Mouse (Mus musculus): Measurements from ENCODE around the gene Moxd1.
"Not testable (repeated sequence)": the region's sequence is repeated elsewhere in the genome, so short reads cannot be mapped to it uniquely, and the experiment has no call there.

Gene Moxd1

DNA sequence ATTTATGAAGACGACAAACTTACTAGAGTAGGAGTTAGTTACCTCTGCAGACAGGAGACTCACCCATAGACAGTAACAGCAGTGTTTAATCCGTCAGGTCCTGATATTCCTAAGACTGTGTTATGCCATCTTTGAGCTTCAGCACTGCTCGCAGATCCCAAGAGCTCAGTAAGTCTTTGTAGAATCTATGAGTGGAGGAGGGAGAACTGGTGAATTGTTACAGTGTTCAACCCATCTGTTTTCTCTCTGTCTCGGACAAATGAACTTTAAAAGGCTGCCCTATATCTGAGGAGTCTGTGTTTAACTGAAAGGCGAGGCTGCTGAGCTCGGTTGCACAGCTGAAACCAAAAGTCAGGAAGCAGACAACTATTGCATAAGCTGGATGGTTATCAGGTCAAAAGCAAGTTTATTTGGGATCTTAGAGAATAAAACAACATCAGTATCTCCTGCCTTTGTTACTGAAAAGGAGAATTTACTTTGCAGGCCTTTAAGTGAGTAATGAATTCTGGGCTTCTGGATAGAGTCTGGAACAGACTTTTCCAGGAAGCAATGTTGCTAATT lies 47.8 kb downstream of the Moxd1 start:
- DNase-seq (ENCODE audit: low spot score): no peak

DNA sequence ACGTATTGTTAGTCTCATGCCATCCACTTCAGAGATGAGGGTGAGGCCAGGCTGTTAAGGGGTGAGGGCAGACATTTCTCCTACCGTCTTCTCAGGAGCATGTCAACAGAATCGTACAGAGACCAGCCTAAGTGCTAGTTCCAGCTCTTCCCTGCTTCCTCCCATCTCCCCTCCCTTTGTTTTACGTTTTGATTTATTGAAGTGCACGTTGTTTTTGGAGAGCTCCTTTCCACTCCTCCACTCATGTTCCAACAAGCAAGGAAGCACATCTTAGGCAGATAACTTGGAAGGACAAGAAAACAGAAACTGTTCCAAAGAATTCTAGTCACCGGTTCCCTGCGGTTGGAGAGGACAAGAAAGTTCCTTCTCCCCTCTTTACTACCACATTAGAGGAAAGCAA lies 52.9 kb downstream of the Moxd1 start:
- no peak for DNase-seq (ENCODE audit: low spot score)

GRCm38 (mm10) chr10:24282650-24283049 lies 59.3 kb downstream of the Moxd1 start:
- DNase-seq (ENCODE audit: low spot score): no peak

GRCm38 (mm10) chr10:24291611-24292010 lies 68.3 kb downstream of the Moxd1 start:
- no peak for DNase-seq (ENCODE audit: low spot score)

GRCm38 (mm10) chr10:24292671-24293070 lies 69.4 kb downstream of the Moxd1 start:
- DNase-seq (ENCODE audit: low spot score): no peak

DNA sequence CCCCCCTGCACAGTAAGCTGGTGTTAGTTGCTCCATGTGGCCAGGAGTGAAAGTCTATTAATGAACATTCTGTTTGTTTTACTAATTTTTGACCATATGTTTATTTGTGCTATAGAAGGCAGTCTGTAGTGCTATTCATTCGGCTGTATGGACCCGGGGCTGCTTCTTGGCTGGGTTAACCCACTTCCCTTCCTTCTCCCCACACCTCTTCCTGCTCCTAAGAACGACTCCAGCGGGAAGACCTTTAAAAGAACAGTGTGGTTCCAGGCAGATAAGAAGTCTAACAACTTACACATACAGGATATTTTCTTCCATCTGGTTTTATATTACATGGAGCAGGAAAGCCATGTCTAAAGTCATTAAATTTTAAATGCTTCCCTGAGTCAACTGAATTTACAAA lies 73.3 kb downstream of the Moxd1 start:
- DNase-seq (ENCODE audit: low spot score): no peak

DNA sequence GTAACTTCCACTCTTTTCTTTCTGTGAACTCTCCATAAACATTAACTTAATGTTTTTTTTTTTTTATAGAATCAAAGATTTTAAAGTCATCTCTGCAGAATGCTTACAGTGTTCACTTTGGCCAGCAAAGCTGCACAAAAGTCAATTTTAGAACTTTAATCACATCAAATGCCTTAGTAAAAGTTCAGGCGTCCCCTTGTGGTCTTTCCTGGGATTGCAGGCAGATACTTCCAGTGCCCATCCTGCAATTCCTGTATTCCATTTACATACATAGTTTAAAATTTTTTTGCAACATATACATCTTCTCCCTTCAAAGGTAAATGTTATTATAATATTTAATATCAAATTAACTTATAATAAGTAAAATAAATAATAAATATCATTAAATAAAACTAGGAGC lies 74.5 kb downstream of the Moxd1 start:
- peak; percentile 53 for DNase-seq (ENCODE audit: low spot score)

DNA sequence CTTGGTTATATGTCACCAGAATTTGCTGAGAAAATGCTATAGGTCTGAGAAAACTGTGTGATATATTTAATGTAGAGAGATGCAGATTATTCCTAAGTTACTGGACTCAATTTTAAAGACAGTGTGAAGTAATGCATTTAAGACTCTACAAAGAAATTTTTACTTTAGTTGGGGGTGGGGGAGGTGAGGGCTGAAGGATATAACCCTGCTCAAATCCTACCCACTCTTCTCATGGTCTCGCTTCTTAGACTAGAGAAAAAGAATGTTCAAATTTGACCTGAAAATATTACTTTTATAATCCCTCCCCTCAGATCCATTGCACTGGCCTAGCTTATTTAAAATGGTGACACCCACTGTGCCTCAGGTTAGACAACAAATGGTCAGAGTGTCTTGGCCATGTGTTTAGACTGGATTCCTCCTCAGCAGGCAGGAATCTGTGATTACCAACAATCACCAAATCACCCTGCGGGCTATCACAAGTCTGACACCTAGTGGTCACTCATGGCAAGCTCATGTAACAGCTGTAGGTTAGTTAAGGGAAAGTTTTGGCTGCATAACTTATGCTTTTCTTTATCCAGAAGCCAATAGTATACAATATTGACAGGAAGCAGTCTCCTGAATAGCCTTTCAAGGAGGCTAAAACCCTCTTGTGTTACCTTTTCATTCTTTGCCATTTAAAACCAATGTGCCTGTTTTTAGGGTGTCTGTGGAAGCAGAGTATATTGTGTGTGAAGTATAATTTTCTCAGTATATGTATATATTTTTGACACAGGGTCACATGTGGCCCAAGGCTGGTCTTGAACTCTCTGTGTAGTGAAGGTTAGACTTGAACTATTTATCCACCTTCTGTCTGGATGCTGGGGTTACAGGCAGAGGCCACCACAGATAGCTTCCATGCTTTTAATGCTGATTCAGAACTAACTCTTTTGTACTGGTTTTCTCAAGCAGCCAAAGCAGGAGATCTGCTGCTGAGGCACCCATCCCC lies 75.2 kb downstream of the Moxd1 start:
- DNase-seq (ENCODE audit: low spot score): peak; percentile 65

DNA sequence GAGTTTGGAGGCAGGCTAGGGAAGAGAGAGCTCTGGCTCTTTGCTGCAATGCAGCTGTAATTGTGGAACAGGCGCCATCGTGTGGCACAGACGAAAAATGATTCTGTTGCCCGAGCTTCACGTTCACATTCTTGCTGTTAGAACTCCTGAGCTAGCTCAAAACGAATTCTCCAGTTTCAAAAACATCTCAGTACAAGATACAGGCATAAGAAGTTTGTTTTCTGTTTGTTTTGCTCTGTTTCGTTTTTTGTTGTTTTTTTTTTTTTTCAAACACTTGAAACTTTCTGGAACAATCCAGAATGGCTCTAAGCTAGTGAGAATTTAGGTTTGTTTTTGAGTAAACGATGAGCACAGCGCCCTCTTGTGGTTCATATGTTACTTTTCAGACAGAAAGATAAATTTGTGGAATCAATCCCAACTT lies 88.9 kb downstream of the Moxd1 start:
- DNase-seq (ENCODE audit: low spot score): peak; percentile 81

DNA sequence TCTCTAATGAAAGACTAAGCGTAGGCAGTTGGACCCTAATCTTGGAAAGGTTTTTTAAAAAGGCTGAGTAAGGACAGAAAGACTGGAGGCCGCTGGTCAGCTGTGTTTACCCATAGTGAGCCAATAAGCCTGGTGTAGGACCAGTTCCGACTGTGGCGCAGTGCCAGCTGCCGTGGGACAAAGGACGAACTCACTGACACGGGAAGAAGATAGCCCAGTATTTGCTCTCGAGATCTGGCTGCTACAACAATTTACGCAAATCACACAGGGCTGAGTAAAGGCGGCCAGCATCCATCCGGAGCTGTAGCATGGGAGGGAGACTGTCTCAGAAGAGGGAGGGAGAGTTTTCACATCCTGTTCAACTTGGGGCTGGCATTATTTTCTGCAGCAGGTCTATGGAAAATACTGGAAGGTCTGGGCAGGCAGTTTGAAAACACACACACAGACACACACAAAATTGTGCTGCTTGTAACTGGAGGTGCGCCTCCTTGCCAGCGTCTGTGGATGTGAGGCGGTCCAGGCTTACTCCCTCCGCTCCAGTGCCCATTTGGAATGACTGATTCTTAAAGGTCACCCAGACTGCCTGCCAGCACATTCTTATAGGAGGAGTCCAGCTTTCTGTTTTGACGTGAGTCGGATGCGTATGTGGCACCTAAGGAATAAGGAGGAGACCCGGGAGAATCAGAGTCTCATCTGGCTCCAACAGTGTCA lies 94.0 kb downstream of the Moxd1 start:
- DNase-seq (ENCODE audit: low spot score): peak; percentile 64

DNA sequence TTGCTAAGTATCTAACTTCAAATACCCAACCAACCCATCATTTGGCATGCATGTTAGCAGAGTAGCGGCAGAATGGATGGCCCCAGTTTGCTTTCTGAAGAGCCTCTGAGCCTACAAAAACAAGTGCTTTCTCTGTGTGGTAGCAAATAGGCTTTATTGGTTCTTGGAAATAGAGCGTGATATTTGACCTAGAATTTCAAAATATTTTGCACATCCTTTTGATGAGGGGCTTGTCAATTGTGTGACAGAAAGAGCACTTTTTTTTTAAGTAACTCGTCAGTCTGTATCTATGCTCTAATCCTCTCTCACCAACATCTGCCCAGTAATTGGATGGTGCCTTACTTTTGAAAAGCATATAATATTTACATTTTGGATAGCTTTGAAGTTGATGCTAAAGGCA lies 97.0 kb downstream of the Moxd1 start:
- no peak for DNase-seq (ENCODE audit: low spot score)

- DNase-seq (ENCODE audit: low spot score): no peak
These were observed 99.7 kb downstream of the Moxd1 start for GRCm38 (mm10) chr10:24323066-24323465.

DNA sequence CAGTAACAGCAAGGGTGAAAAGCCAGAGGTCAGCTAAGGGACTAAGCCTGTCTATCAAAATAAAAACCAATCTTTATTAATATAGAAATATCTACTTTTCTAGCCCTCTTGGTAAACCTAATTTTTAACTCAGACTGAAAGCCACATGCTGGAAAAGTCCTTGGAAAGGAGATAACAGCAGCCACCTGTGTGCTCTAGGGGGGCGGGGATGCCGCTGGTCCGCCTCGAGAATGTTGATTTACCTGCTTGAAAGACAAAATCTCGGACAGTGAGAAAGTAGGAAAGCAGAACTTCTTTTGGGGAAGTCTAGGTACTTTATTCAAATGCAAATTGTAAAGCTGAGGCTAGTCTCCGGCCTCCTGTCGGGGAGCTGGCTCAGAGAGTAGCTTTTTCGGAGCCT lies 103.9 kb downstream of the Moxd1 start:
- not testable (repeated sequence) for DNase-seq (ENCODE audit: low spot score)

GRCm38 (mm10) chr10:24332799-24333198 lies 109.5 kb downstream of the Moxd1 start:
- DNase-seq (ENCODE audit: low spot score): no peak

- DNase-seq (ENCODE audit: low spot score): no peak
These were observed 116.4 kb downstream of the Moxd1 start for GRCm38 (mm10) chr10:24339593-24340143.

DNA sequence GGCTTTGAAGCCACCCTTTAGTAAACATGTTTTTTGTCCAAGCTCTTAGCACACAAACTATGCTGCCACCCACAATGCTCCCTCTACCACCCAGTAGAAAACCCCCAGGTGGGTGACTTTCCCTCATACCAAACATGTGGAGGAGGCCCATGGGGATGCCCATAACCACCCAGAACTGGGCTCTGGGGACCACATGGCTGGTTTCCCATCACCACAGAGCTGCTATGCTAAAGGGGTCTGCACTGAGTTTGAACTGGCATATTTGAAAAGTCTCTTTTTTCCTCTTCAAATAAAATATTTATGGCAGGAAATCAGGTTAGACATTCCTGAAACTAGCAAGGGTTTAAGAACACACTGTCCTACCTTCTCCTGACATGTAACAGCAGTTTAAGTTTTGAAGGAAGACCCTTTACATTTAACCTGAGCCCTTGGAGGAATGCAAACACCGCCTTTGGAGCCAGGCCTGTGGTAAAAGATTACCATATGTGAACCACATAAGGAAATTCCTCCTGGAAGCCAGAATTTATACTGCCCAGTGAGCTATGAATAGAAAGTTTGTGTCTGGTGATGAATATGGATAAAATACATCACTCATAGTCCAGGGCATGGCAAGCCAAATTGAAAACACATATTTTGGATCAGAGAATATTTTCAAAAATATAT lies 117.4 kb downstream of the Moxd1 start:
- DNase-seq (ENCODE audit: low spot score): no peak

DNA sequence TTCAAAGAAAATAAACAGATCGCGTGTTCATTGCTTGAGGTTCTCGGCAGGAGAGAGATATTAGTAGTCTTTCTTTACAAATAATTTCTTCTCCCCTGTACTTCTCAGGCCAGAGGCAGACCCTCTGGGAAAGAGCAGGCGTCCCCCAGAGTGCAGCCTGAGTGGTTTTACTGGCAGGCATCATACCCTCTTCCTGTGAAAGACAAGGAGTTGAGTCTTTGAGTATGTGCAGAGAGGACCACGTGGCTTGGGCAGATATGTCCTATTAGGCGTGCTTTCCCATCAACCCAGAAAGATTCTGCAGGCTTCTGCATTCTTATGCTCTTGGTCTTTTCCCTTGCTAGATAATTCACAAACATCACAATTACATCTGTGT lies 117.9 kb downstream of the Moxd1 start:
- DNase-seq (ENCODE audit: low spot score): no peak

- no peak for DNase-seq (ENCODE audit: low spot score)
These were observed 119.8 kb downstream of the Moxd1 start for GRCm38 (mm10) chr10:24343068-24343467.

Data from urinary bladder, postnatal 14 days (tissue).